Mouse (Mus musculus) brain, embryonic 14.5 days (tissue): ENCODE data around the gene Syne3.

Experiments used
- CTCF ChIP-seq: fragments of 200-500 bp; IDR thresholded peaks from 2 replicates; pipeline ENCODE4 v1.5.1; 2012; ENCODE audit warnings: inconsistent platforms, mild to moderate bottlenecking, moderate library complexity, borderline replicate concordance; ENCODE audit not compliant: insufficient read depth, insufficient read length; ENCODE audit errors: extremely low read depth
- POLR2A ChIP-seq: fragments of 200-500 bp; IDR thresholded peaks from 2 replicates; pipeline ENCODE4 v1.6.1; 2012; ENCODE audit warnings: mild to moderate bottlenecking, inconsistent platforms, borderline replicate concordance; ENCODE audit not compliant: poor library complexity, insufficient read depth, insufficient read length, severe bottlenecking; ENCODE audit errors: extremely low read depth

DNA sequence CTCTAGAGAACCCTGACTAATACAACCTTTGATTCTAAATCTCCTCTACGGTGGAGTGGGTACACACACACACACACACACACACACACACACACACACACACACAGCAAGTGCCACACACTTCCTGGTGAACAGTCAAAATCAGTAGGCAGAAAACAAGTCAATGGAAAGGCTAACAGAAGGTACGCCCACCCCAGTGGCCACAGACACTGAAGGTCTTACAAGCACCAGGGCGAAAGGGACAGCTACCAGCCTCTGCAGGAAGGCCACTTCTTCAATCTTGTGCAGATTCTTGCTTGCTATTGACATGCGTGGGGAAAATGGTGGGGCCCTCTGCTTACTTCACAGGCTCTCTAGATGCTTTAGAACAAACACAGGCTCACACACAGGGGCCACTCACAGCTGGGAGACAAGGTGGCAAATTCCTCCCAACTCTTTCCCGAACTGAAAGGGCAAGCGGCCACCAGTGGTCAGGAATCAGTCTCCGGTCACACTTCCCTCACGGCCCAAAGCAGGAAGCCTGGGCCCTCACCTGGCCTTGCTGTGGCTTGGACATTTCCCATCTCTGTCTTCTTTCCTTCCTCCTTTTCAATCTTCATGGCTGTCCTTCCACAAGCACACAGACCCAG, 11.9 kb upstream of the Syne3 start:
- TF ChIP-seq CTCF (no peak), POLR2A (no peak)
